In the genomic region with DNA sequence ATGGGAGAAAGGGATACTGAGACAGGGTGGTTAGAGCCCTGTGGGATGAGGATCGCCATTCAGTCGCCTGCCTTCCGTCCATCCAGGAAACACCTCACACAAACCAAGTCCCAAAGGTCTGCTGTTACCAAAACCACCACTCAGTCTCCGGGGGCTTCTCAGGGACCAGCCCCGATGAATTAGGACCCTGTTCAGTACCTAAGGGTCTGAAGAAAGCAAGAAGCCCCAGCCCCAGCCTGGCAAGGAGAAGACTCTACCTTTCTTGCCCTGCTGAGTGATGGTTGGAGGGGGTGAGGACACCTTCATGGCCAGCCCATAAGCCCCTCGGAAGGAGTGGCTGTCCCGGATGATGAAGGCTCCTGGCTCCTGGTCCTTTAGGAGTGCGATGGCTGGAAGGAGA, we compare ENCODE assay signal across 18 mouse cellular contexts.
DNase-seq lines count a peak whose midpoint lies in the region; ATAC-seq lines count a peak whose summit lies in the region.
"Had no signal": no experiment of that assay in that cellular context is flagged by ENCODE, and none has a peak within 500 bp of the region (broad histone marks: within the 10 kb centered on the region; RNA-seq: fewer than 3 reads in every experiment).

No protein-coding gene starts in this region.

- peak; percentile 1 for DNase-seq in adrenal gland, postnatal 10 days
- no peak for DNase-seq in adrenal gland, postnatal 14 days
- DNase-seq in heart, embryonic 10.5 days (ENCODE audit: low spot score): no peak
- DNase-seq in ovary, postnatal 36 days (ENCODE audit: low spot score): peak; percentile 2
- DNase-seq in ovary, postnatal 14 days (ENCODE audit: low spot score): no peak
- DNase-seq in thymus, postnatal 4 days: no peak
- DNase-seq: cerebellum, adult 11-12 months; cerebellum, postnatal 36 days; kidney, adult 8-10 months; liver; liver, postnatal 0 days; right cerebral cortex, adult 18-20 months; thymus, adult 2 months had no signal

- no peak for ATAC-seq in heart, embryonic 15.5 days (replicated peaks; ENCODE audit: insufficient number of reproducible peaks, insufficient read depth, low FRiP score, low read depth)
- ATAC-seq in inflammation-experienced regulatory T-cells, adult 6 months: no peak
- ATAC-seq: forebrain, embryonic 13.5 days; hindbrain, postnatal 0 days; liver, postnatal 0 days; midbrain, embryonic 15.5 days had no signal

- H3K4me1 ChIP-seq in heart, embryonic 15.5 days (replicated peaks): peaks cover 80% of the 10 kb centered on the region
- H3K4me1 ChIP-seq in heart, embryonic 10.5 days: peaks cover 56% of the 10 kb centered on the region
- H3K4me1 ChIP-seq: forebrain, embryonic 13.5 days; midbrain, embryonic 15.5 days had no signal

- H3K9ac ChIP-seq in heart, embryonic 15.5 days: no peak overlapping the region
- H3K9ac ChIP-seq: forebrain, embryonic 13.5 days; liver, postnatal 0 days; midbrain, embryonic 15.5 days had no signal

- WGBS in heart, embryonic 15.5 days: 92% methylated on average over 8 of the region's 8 CpGs
- 90% methylated on average over 8 of the region's 8 CpGs for WGBS in heart, embryonic 10.5 days

- H3K4me2 ChIP-seq in heart, embryonic 15.5 days: no peak overlapping the region
- H3K4me2 ChIP-seq: forebrain, embryonic 13.5 days; midbrain, embryonic 15.5 days had no signal

- H3K36me3 ChIP-seq in heart, embryonic 15.5 days: peaks cover 92% of the 10 kb centered on the region
- H3K36me3 ChIP-seq in heart, embryonic 10.5 days: peaks cover 97% of the 10 kb centered on the region
- H3K36me3 ChIP-seq: midbrain, embryonic 15.5 days had no signal

- no peak overlapping the region for H3K4me3 ChIP-seq in heart, embryonic 15.5 days
- H3K4me3 ChIP-seq in heart, embryonic 10.5 days: no peak overlapping the region
- H3K4me3 ChIP-seq: forebrain, embryonic 13.5 days; midbrain, embryonic 15.5 days had no signal

- H3K9me3 ChIP-seq in heart, embryonic 15.5 days (replicated peaks): no peaks in the 10 kb centered on the region
- H3K9me3 ChIP-seq in heart, embryonic 10.5 days: no peaks in the 10 kb centered on the region
- H3K9me3 ChIP-seq: forebrain, embryonic 13.5 days; midbrain, embryonic 15.5 days had no signal

- H3K27me3 ChIP-seq in heart, embryonic 15.5 days: no peaks in the 10 kb centered on the region
- peaks cover 24% of the 10 kb centered on the region for H3K27me3 ChIP-seq in heart, embryonic 10.5 days (ENCODE audit: insufficient read depth, poor library complexity, severe bottlenecking)
- H3K27me3 ChIP-seq: forebrain, embryonic 13.5 days; midbrain, embryonic 15.5 days had no signal

- H3K27ac ChIP-seq in heart, embryonic 15.5 days: peak overlapping the region; percentile 85
- H3K27ac ChIP-seq in heart, embryonic 10.5 days: no peak overlapping the region
- H3K27ac ChIP-seq: forebrain, embryonic 13.5 days; hindbrain, postnatal 0 days; midbrain, embryonic 15.5 days had no signal

Comparison
In these comparisons a context has a peak if more than half of its experiments do, and no peak if none do; other contexts are left out.
1. DNase-seq: peak in adrenal gland, postnatal 10 days (single experiment) and ovary, postnatal 36 days (single experiment); none in adrenal gland, postnatal 14 days (single experiment), heart, embryonic 10.5 days (single experiment), ovary, postnatal 14 days (single experiment) and thymus, postnatal 4 days (single experiment).